Mouse (Mus musculus): ENCODE measurements around the gene 4933403O08Rik. TPM values are rescaled to one million over a fixed set of nuclear protein-coding genes. Genes with fewer than 3 reads are reported as not detected.

Gene 4933403O08Rik
- not detected in 2 replicates for polyA plus RNA-seq (2015; fragmentation: Nextera tagmentation; extraction: Ambion mirVana)

DNA sequence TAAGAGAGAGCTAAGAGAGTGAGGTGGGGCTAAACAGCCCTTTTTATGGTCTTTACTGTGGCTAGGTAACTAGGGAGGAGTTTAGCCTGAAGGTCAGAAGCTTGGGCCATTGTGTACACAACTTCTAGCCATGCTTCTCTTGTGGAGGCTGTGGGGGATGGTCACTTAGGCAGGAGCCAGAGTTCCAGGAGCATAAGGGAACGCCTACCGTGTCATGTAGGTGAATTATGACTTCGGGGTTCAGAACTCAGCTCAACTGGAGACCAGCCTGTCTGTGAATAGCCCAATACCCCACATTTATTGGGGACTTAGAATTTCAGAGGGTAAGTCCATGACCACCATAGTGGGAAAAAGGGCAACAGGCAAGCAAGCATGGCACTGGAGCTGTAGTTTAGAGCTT lies at the start of gene 4933403O08Rik:
TSS of gene 4933403O08Rik (plus strand) at position 301 of the 400 bp plus-strand sequence.
- H3K4me2 ChIP-seq (replicated peaks; ENCODE audit: low read depth) = no peak within 1 kb of the TSS
- H3K4me1 ChIP-seq (replicated peaks; ENCODE audit: control insufficient read depth, insufficient read depth) = no peaks in the 10 kb centered on the region
- no peaks in the 10 kb centered on the region for H3K9me3 ChIP-seq (ENCODE audit: control insufficient read depth, low read length)
- ATAC-seq (ENCODE audit: low FRiP score, low TSS enrichment) = no peak
- H3K9ac ChIP-seq (ENCODE audit: low read length) = no peak within 1 kb of the TSS
- WGBS = 85% methylated on average over 3 of the region's 3 CpGs
- no peaks in the 10 kb centered on the region for H3K36me3 ChIP-seq (ENCODE audit: control insufficient read depth, insufficient read depth, low read length)
- no peak for DNase-seq (ENCODE audit: low spot score)
- TF ChIP-seq EP300 (optimal IDR thresholded peaks at IDR 0.05) (no peak), CTCF (IDR thresholded peaks at IDR 0.05; ENCODE audit: low read depth) (no peak)
- no peaks in the 10 kb centered on the region for H3K27me3 ChIP-seq (ENCODE audit: control insufficient read depth, insufficient read depth, low read length)
- no peak within 1 kb of the TSS for H3K4me3 ChIP-seq (ENCODE audit: low read depth, low read length)
- H3K27ac ChIP-seq (replicated peaks) = no peak within 1 kb of the TSS

DNA sequence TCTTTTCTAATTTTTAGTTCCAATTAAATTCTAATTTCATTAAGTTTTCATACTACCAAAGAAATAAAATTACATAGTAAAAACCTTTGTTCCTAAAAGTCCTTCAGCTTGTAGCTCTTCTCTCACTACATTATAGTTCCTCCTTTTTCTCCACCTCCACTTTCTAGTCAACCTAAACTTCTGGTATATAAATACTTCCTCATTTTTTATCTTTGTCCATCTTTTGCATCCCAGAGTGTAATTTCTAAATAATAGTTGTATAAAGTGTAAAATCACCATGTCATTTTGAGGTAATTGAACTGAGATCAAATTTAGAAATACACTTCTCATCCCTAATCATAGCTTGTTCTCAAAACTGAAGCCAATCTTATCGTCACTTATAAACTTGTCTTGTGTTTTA lies 4.1 kb downstream of the 4933403O08Rik start:
- Histone ChIP-seq H3K4me1 (replicated peaks; ENCODE audit: control insufficient read depth, insufficient read depth) (no peaks in the 10 kb centered on the region), H3K27ac (replicated peaks) (no peak overlapping the region), H3K4me2 (replicated peaks; ENCODE audit: low read depth) (no peak overlapping the region), H3K9ac (ENCODE audit: low read length) (no peak overlapping the region), H3K9me3 (ENCODE audit: control insufficient read depth, low read length) (no peaks in the 10 kb centered on the region), H3K4me3 (ENCODE audit: low read depth, low read length) (no peak overlapping the region), H3K36me3 (ENCODE audit: control insufficient read depth, insufficient read depth, low read length) (no peaks in the 10 kb centered on the region), H3K27me3 (ENCODE audit: control insufficient read depth, insufficient read depth, low read length) (no peaks in the 10 kb centered on the region)
- TF ChIP-seq CTCF (IDR thresholded peaks at IDR 0.05; ENCODE audit: low read depth) = no peak
- TF ChIP-seq EP300 (optimal IDR thresholded peaks at IDR 0.05) = no peak
- ATAC-seq (ENCODE audit: low FRiP score, low TSS enrichment) (no peak), DNase-seq (ENCODE audit: low spot score) (no peak)
- WGBS = 80% methylated on average over 1 of the region's 1 CpGs

DNA sequence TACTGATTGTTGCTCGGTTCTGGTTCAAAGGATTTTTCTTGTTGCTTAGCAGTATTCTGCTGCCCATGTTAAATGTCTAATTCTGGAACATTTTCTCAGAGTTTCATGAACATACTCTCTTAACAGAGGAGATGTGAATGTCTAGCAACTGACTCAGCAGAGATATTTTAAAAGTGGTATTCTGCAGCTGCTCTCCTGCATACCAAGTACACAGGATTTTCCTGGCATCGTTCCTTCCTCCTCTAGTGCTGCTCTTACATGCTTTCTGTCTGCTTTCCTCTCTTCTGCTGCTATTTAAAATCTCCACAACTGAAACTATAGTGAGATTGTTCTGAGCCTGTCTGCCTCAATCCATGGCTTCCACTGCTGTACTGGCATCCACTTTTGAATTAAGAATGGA lies 16.7 kb downstream of the 4933403O08Rik start:
- H3K9me3 ChIP-seq (ENCODE audit: control insufficient read depth, low read length) = no peaks in the 10 kb centered on the region
- H3K4me3 ChIP-seq (ENCODE audit: low read depth, low read length) = no peak overlapping the region
- TF ChIP-seq CTCF (IDR thresholded peaks at IDR 0.05; ENCODE audit: low read depth) (no peak), EP300 (optimal IDR thresholded peaks at IDR 0.05) (no peak)
- no peak for ATAC-seq (ENCODE audit: low FRiP score, low TSS enrichment)
- H3K9ac ChIP-seq (ENCODE audit: low read length) = no peak overlapping the region
- 63% methylated on average over 2 of the region's 2 CpGs for WGBS
- H3K27ac ChIP-seq (replicated peaks) = no peak overlapping the region
- no peak overlapping the region for H3K4me2 ChIP-seq (replicated peaks; ENCODE audit: low read depth)
- no peaks in the 10 kb centered on the region for H3K27me3 ChIP-seq (ENCODE audit: control insufficient read depth, insufficient read depth, low read length)
- DNase-seq (ENCODE audit: low spot score) = no peak
- no peaks in the 10 kb centered on the region for H3K4me1 ChIP-seq (replicated peaks; ENCODE audit: control insufficient read depth, insufficient read depth)
- H3K36me3 ChIP-seq (ENCODE audit: control insufficient read depth, insufficient read depth, low read length) = no peaks in the 10 kb centered on the region

DNA sequence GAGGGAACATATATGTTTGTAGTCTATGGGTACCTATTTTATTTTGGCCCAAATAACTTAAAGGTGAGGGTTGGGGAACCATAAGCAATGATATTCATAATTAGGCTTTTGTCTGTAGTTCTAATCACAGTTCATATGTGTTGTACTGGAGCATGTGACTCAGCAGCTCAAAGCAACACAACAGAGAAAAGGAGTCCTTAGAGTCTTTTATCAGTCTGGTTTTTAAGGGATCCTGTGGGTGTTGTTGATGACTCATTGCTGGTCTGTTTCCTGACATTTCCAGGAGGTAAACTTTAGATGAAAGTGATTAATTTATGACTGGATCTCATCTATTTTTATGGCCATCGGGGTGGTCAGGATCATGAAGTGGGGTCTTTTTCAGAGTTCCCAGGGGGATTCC lies 34.7 kb downstream of the 4933403O08Rik start:
- Histone ChIP-seq H3K9ac (ENCODE audit: low read length) (no peak overlapping the region), H3K4me1 (replicated peaks; ENCODE audit: control insufficient read depth, insufficient read depth) (no peaks in the 10 kb centered on the region), H3K9me3 (ENCODE audit: control insufficient read depth, low read length) (no peaks in the 10 kb centered on the region), H3K36me3 (ENCODE audit: control insufficient read depth, insufficient read depth, low read length) (no peaks in the 10 kb centered on the region), H3K4me3 (ENCODE audit: low read depth, low read length) (no peak overlapping the region), H3K4me2 (replicated peaks; ENCODE audit: low read depth) (no peak overlapping the region), H3K27ac (replicated peaks) (no peak overlapping the region), H3K27me3 (ENCODE audit: control insufficient read depth, insufficient read depth, low read length) (no peaks in the 10 kb centered on the region)
- TF ChIP-seq EP300 (optimal IDR thresholded peaks at IDR 0.05) = no peak
- no peak for TF ChIP-seq CTCF (IDR thresholded peaks at IDR 0.05; ENCODE audit: low read depth)
- DNase-seq (ENCODE audit: low spot score) (no peak), ATAC-seq (ENCODE audit: low FRiP score, low TSS enrichment) (no peak)
- WGBS = 79% methylated on average over 1 of the region's 1 CpGs

Other genes with a start within 250 kb of the 4933403O08Rik start
- gene Tex16, start 228.0 kb upstream of the 4933403O08Rik start, polyA plus RNA-seq (2015; fragmentation: Nextera tagmentation; extraction: Ambion mirVana) = 0.11 TPM in 1 of 2 replicates, not detected in the other
- 38.7 and 39.6 TPM in 2 replicates for gene Apool, start 72.3 kb downstream of the 4933403O08Rik start, polyA plus RNA-seq (2015; fragmentation: Nextera tagmentation; extraction: Ambion mirVana)
- gene Satl1, start 167.7 kb downstream of the 4933403O08Rik start, polyA plus RNA-seq (2015; fragmentation: Nextera tagmentation; extraction: Ambion mirVana) = not detected in 2 replicates

All from stomach, postnatal 0 days (tissue).